Mouse (Mus musculus) liver, postnatal 0 days (tissue): ENCODE data around the gene Gstt3.

ENCODE experiments used
- CTCF ChIP-seq: sonication (generic); IDR thresholded peaks from 2 replicates; pipeline ENCODE4 v1.5.1; 2016; ENCODE audit warnings: antibody characterized with exemption, low read depth
- EP300 ChIP-seq: IDR thresholded peaks from 2 replicates; pipeline ENCODE4 v1.6.1; 2016; ENCODE audit warnings: antibody characterized with exemption, low read depth, mild to moderate bottlenecking

- no peak for TF ChIP-seq CTCF
- TF ChIP-seq EP300 = no peak
Measured at GRCm38 (mm10) chr10:75743369-75743768, 37.8 kb downstream of the Gstt3 start.
